23 mouse cellular contexts compared by ENCODE assay signal in the genomic region with DNA sequence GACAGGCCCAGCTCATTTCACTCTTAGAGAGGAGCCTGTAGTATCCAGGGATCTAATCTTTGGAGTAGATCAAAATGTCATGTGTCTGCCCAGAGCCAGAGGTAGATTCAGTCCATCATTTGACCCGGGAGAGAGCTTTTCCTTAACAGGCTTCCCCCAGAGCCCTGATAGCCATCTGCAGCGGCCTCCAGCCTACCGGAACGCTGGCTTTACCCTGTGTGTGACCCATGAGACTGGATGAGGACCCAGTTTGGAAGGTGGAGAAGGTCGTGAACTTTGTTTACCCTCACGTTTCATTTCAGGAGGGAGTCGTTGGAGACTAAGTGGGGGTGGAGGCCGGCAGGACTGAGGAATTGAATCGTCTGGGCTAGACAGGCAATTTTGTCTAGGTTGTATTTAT. TPM values are rescaled to one million over a fixed set of nuclear protein-coding genes. Genes with fewer than 3 reads are reported as not detected.
DNase-seq lines count a peak whose midpoint lies in the region; ATAC-seq and TF ChIP-seq lines count a peak whose summit lies in the region.
"Had no signal": no experiment of that assay in that cellular context is flagged by ENCODE, and none has a peak within 500 bp of the region (broad histone marks: within the 10 kb centered on the region; RNA-seq: fewer than 3 reads in every experiment).

No protein-coding gene starts in this region.

- no peak overlapping the region for H3K9ac ChIP-seq in kidney, embryonic 14.5 days (ENCODE audit: low read depth, low read length)
- H3K9ac ChIP-seq in ES-Bruce4 (ENCODE audit: low read depth, poor library complexity, severe bottlenecking): no peak overlapping the region
- H3K9ac ChIP-seq: limb, embryonic 13.5 days; liver, embryonic 14.5 days; lung, embryonic 15.5 days; neural tube, embryonic 12.5 days had no signal

- WGBS in kidney, embryonic 14.5 days: 7% methylated on average over 9 of the region's 9 CpGs
- 36% methylated on average over 9 of the region's 9 CpGs for WGBS in embryonic facial prominence, embryonic 10.5 days

- peak; percentile 43 for ATAC-seq in kidney, embryonic 14.5 days (ENCODE audit: low FRiP score, low TSS enrichment)
- ATAC-seq: forebrain, embryonic 16.5 days had no signal

- peak; percentile 89 for DNase-seq in heart, adult 11 months
- no peak for DNase-seq in heart, postnatal 14 days
- no peak for DNase-seq in kidney, postnatal 36 days
- DNase-seq in embryonic facial prominence, embryonic 10.5 days (ENCODE audit: low spot score): no peak
- no peak for DNase-seq in cerebellum, postnatal 36 days
- no peak for DNase-seq in urinary bladder, postnatal 4 days (ENCODE audit: low spot score in 2 of 2)
- DNase-seq: adrenal gland, postnatal 10 days; cerebellum, adult 8-10 months; gastrocnemius, postnatal 14 days; midbrain, embryonic 14.5 days; retina, postnatal 1 day; thymus, postnatal 36 days had no signal

- H3K27me3 ChIP-seq in kidney, embryonic 14.5 days (ENCODE audit: control insufficient read depth, insufficient read depth, low read length): no peaks in the 10 kb centered on the region
- no peaks in the 10 kb centered on the region for H3K27me3 ChIP-seq in ES-Bruce4 (ENCODE audit: control insufficient read depth, insufficient read depth, low read length, poor library complexity, severe bottlenecking)
- H3K27me3 ChIP-seq in embryonic facial prominence, embryonic 10.5 days (replicated peaks; ENCODE audit: low read depth, poor library complexity, severe bottlenecking): peaks cover 44% of the 10 kb centered on the region
- H3K27me3 ChIP-seq: lung, embryonic 15.5 days had no signal

- H3K4me2 ChIP-seq in kidney, embryonic 14.5 days (replicated peaks; ENCODE audit: low read depth, low read length): no peak overlapping the region
- H3K4me2 ChIP-seq: limb, embryonic 13.5 days; lung, embryonic 15.5 days; neural tube, embryonic 12.5 days had no signal

- H3K4me1 ChIP-seq in kidney, embryonic 14.5 days (ENCODE audit: control insufficient read depth, insufficient read depth, low read length): peaks cover 13% of the 10 kb centered on the region; the same call in 1 of the 2 replicates
- H3K4me1 ChIP-seq in ES-Bruce4 (ENCODE audit: control insufficient read depth, insufficient read depth, low read length): peaks cover 9% of the 10 kb centered on the region
- peaks cover 29% of the 10 kb centered on the region for H3K4me1 ChIP-seq in embryonic facial prominence, embryonic 10.5 days

- H3K27ac ChIP-seq in kidney, embryonic 14.5 days (ENCODE audit: low read depth, low read length): peak overlapping the region; percentile 38
- peak overlapping the region; percentile 45 for H3K27ac ChIP-seq in ES-Bruce4 (ENCODE audit: insufficient read depth, low read length)
- 0 out of 2 replicates have a peak overlapping the region, but pooled peaks have one; percentile 20 for H3K27ac ChIP-seq in embryonic facial prominence, embryonic 10.5 days (replicated peaks)
- H3K27ac ChIP-seq: hindbrain, embryonic 10.5 days; limb, embryonic 13.5 days; liver, embryonic 14.5 days; lung, embryonic 15.5 days; neural tube, embryonic 12.5 days had no signal

- TF ChIP-seq EP300 in ES-Bruce4 (IDR thresholded peaks at IDR 0.05; ENCODE audit: insufficient read depth, low read depth, low read length): no peak

- no peak for TF ChIP-seq POLR2A in ES-Bruce4 (IDR thresholded peaks at IDR 0.05; ENCODE audit: insufficient read depth, low read length)

- intact Hi-C loops in heart, postnatal 14 days (cut with DNase I): no loop called here

- H3K9me3 ChIP-seq in kidney, embryonic 14.5 days (ENCODE audit: control insufficient read depth, low read length): no peaks in the 10 kb centered on the region
- H3K9me3 ChIP-seq in ES-Bruce4 (replicated peaks; ENCODE audit: control insufficient read depth, insufficient read depth, low read length, poor library complexity, severe bottlenecking): no peaks in the 10 kb centered on the region
- no peaks in the 10 kb centered on the region for H3K9me3 ChIP-seq in embryonic facial prominence, embryonic 10.5 days
- H3K9me3 ChIP-seq: hindbrain, embryonic 10.5 days; limb, embryonic 13.5 days; lung, embryonic 15.5 days; neural tube, embryonic 12.5 days had no signal

- TF ChIP-seq CTCF in ES-Bruce4 (IDR thresholded peaks at IDR 0.05; ENCODE audit: low read depth, low read length): no peak

- H3K36me3 ChIP-seq in kidney, embryonic 14.5 days (ENCODE audit: control insufficient read depth, insufficient read depth, low read length): no peaks in the 10 kb centered on the region
- H3K36me3 ChIP-seq in ES-Bruce4 (ENCODE audit: control insufficient read depth, insufficient read depth, low read length, poor library complexity, severe bottlenecking): no peaks in the 10 kb centered on the region
- no peaks in the 10 kb centered on the region for H3K36me3 ChIP-seq in embryonic facial prominence, embryonic 10.5 days (replicated peaks)
- H3K36me3 ChIP-seq: hindbrain, embryonic 10.5 days; limb, embryonic 13.5 days; lung, embryonic 15.5 days; neural tube, embryonic 12.5 days had no signal

- no peak overlapping the region for H3K4me3 ChIP-seq in kidney, embryonic 14.5 days (ENCODE audit: low read length)
- H3K4me3 ChIP-seq in ES-Bruce4 (ENCODE audit: low read depth, low read length): no peak overlapping the region
- H3K4me3 ChIP-seq in embryonic facial prominence, embryonic 10.5 days: no peak overlapping the region
- H3K4me3 ChIP-seq: hindbrain, embryonic 10.5 days; limb, embryonic 13.5 days; lung, embryonic 15.5 days; neural tube, embryonic 12.5 days had no signal

RNA-seq across cellular contexts. Expression of gene Anxa11, which starts 5.7 kb away (rescaled TPM):
- 10 to 100 TPM; 69.9 to 78.1 TPM for total RNA-seq in heart, postnatal 14 days (2021)
- 29.1 and 44.5 TPM in 2 replicates for polyA plus RNA-seq in kidney, embryonic 14.5 days (2014; fragmentation: Nextera tagmentation; extraction: Ambion mirVana)
- polyA plus RNA-seq in ES-Bruce4 (2011; ENCODE audit: insufficient read depth, insufficient read length, low read depth, missing spikeins): 106 and 109 TPM in 2 replicates
- polyA plus RNA-seq in embryonic facial prominence, embryonic 10.5 days (2016; fragmentation: Nextera tagmentation; extraction: Ambion mirVana): 5.3 and 6.1 TPM in 2 replicates

RNA-seq across cellular contexts. Expression of gene Plac9a, which starts 55.2 kb away (rescaled TPM):
- total RNA-seq in heart, postnatal 14 days (2021): 1 to 10 TPM; 2.6 to 2.9 TPM
- 0.62 TPM in 1 of 2 replicates, not detected in the other for polyA plus RNA-seq in kidney, embryonic 14.5 days (2014; fragmentation: Nextera tagmentation; extraction: Ambion mirVana)
- 13.9 and 17.1 TPM in 2 replicates for polyA plus RNA-seq in ES-Bruce4 (2011; ENCODE audit: insufficient read depth, insufficient read length, low read depth, missing spikeins)
- not detected in 2 replicates for polyA plus RNA-seq in embryonic facial prominence, embryonic 10.5 days (2016; fragmentation: Nextera tagmentation; extraction: Ambion mirVana)
- total RNA-seq: common myeloid progenitor, adult 5-6 weeks; left cerebral cortex, postnatal 14 days; megakaryocyte-erythroid progenitor cell, adult 5-6 weeks had no signal
- polyA plus RNA-seq: forebrain, embryonic 16.5 days; hindbrain, embryonic 10.5 days; limb, embryonic 13.5 days; midbrain, embryonic 14.5 days; neural tube, embryonic 12.5 days had no signal
